Mouse (Mus musculus) limb, embryonic 11.5 days (tissue): ENCODE measurements around the gene Sp2. TPM values are rescaled to one million over a fixed set of nuclear protein-coding genes. Genes with fewer than 3 reads are reported as not detected.
A peak's percentile ranks its signal among the peaks of the same experiment; 100 is the strongest.

Experiments
- ATAC-seq: fragments of 200-750 bp; cut with Nextera tagmentation; 2 replicates; pipeline ENCODE4 v1.8.0; 2017; ENCODE audit warnings: low read depth; ENCODE audit not compliant: insufficient number of reproducible peaks, low FRiP score, low TSS enrichment
- DNase-seq: peaks from one replicate; pipeline ENCODE4 v3.0.0-alpha.2; 2015; ENCODE audit warnings: low spot score
- H3K27ac ChIP-seq: fragments of 300-500 bp; sonication (generic); replicated peaks from 2 replicates; pipeline ENCODE4 v1.5.1; 2014; ENCODE audit warnings: low read depth, mild to moderate bottlenecking, low read length
- H3K27me3 ChIP-seq: fragments of 300-500 bp; sonication (generic); 2 replicates; pipeline ENCODE4 v1.6.1; 2014; ENCODE audit warnings: mild to moderate bottlenecking, low read length, mixed read lengths; ENCODE audit not compliant: control insufficient read depth, insufficient read depth
- H3K36me3 ChIP-seq: fragments of 300-500 bp; sonication (generic); 2 replicates; pipeline ENCODE4 v1.6.1; 2014; ENCODE audit warnings: mild to moderate bottlenecking, low read length, moderate library complexity, mixed read lengths; ENCODE audit not compliant: control insufficient read depth, insufficient read depth
- H3K4me1 ChIP-seq: fragments of 300-500 bp; sonication (generic); 2 replicates; pipeline ENCODE4 v1.6.1; 2014; ENCODE audit warnings: low read length, mixed read lengths; ENCODE audit not compliant: control insufficient read depth, insufficient read depth
- H3K4me2 ChIP-seq: fragments of 300-500 bp; sonication (generic); 2 replicates; pipeline ENCODE4 v1.6.1; 2014; ENCODE audit warnings: low read depth, mild to moderate bottlenecking, moderate library complexity; ENCODE audit not compliant: severe bottlenecking
- H3K4me3 ChIP-seq: fragments of 300-500 bp; sonication (generic); 2 replicates; pipeline ENCODE4 v1.5.1; 2014; ENCODE audit warnings: low read depth, low read length
- H3K9ac ChIP-seq: fragments of 300-500 bp; sonication (generic); 2 replicates; pipeline ENCODE4 v1.6.1; 2014; ENCODE audit warnings: mild to moderate bottlenecking, low read length
- H3K9me3 ChIP-seq: fragments of 300-500 bp; sonication (generic); 2 replicates; pipeline ENCODE4 v1.6.1; 2016; ENCODE audit warnings: low read length; ENCODE audit not compliant: control insufficient read depth
- WGBS: fragments of 180-500 bp; shearing (Covaris S2); extraction: QIAGEN DNeasy Blood & Tissue Kit; methylation state at CpG from one replicate; pipeline ENCODE4 v1.1.7; 2014; 5-methylcytosine and 5-hydroxymethylcytosine counted together
- polyA plus RNA-seq: library from polyadenylated mRNA; unstranded; fragments of >200 nt; fragmentation: Nextera tagmentation; extraction: Ambion mirVana; gene quantifications from 2 replicates; pipeline ENCODE4 v1.2.1, GENCODE M21; 2014

The Sp2 gene
- polyA plus RNA-seq, 1 experiment from 2014 or later: 23.4 TPM

GRCm38 (mm10) chr11:97021121-97021765, 38.5 kb upstream of the Sp2 start:
- Histone ChIP-seq H3K9me3 (no peaks in the 10 kb centered on the region), H3K27ac (no peak overlapping the region), H3K4me2 (peak overlapping the region; percentile 83), H3K36me3 (no peaks in the 10 kb centered on the region), H3K9ac (no peak overlapping the region; the same call in 1 of the 2 replicates), H3K27me3 (peaks cover 71% of the 10 kb centered on the region), H3K4me1 (peaks cover 31% of the 10 kb centered on the region), H3K4me3 (peak overlapping the region; percentile 30)
- 2% methylated on average over 26 of the region's 27 CpGs for WGBS
- ATAC-seq (no peak), DNase-seq (peak; percentile 52)

- Histone ChIP-seq H3K9ac (0 out of 2 replicates have a peak overlapping the region, but pooled peaks have one; percentile 7), H3K4me2 (peak overlapping the region; percentile 63; the same call in 1 of the 2 replicates)
- WGBS: 3% methylated on average over 13 of the region's 13 CpGs
Observed at GRCm38 (mm10) chr11:97019345-97019708, 36.6 kb upstream of the Sp2 start.

GRCm38 (mm10) chr11:97018583-97019344, 36.0 kb upstream of the Sp2 start:
- peak overlapping the region; percentile 63 for H3K4me2 ChIP-seq
- no peaks in the 10 kb centered on the region for H3K36me3 ChIP-seq
- H3K4me1 ChIP-seq: peaks cover 22% of the 10 kb centered on the region
- WGBS: 1% methylated on average over 52 of the region's 68 CpGs
- H3K27ac ChIP-seq: 0 out of 2 replicates have a peak overlapping the region, but pooled peaks have one; percentile 8
- ATAC-seq (no peak), DNase-seq (peak; percentile 50)
- H3K9me3 ChIP-seq: no peaks in the 10 kb centered on the region
- H3K9ac ChIP-seq: peak overlapping the region; percentile 40
- peaks cover 73% of the 10 kb centered on the region for H3K27me3 ChIP-seq
- H3K4me3 ChIP-seq: peak overlapping the region; percentile 39

More at GRCm38 (mm10) chr11:97019345-97019708, 36.6 kb upstream of the Sp2 start:
- peaks cover 22% of the 10 kb centered on the region for H3K4me1 ChIP-seq
- no peaks in the 10 kb centered on the region for H3K9me3 ChIP-seq
- peak overlapping the region; percentile 39 for H3K4me3 ChIP-seq
- no peak for ATAC-seq
- DNase-seq: no peak
- no peak overlapping the region for H3K27ac ChIP-seq
- H3K27me3 ChIP-seq: peaks cover 77% of the 10 kb centered on the region
- no peaks in the 10 kb centered on the region for H3K36me3 ChIP-seq

- Histone ChIP-seq H3K4me3 (peak overlapping the region; percentile 39), H3K4me2 (peak overlapping the region; percentile 63), H3K27me3 (peaks cover 68% of the 10 kb centered on the region), H3K9ac (no peak overlapping the region), H3K27ac (no peak overlapping the region), H3K36me3 (no peaks in the 10 kb centered on the region), H3K9me3 (no peaks in the 10 kb centered on the region), H3K4me1 (peaks cover 22% of the 10 kb centered on the region)
- peak; percentile 67 for DNase-seq
- under 1% methylated on average over 36 of the region's 36 CpGs for WGBS
- ATAC-seq: no peak
Observed at GRCm38 (mm10) chr11:97017696-97018582, 35.2 kb upstream of the Sp2 start.

GRCm38 (mm10) chr11:97013121-97013670, 30.4 kb upstream of the Sp2 start, which contains the start of gene Sp6:
Sp6 (plus strand) TSS chr11:97013394.
- Histone ChIP-seq H3K27me3 (peaks cover 24% of the 10 kb centered on the region), H3K4me3 (no peak within 1 kb of the TSS), H3K36me3 (no peaks in the 10 kb centered on the region), H3K4me2 (no peak within 1 kb of the TSS), H3K9ac (no peak within 1 kb of the TSS), H3K27ac (no peak within 1 kb of the TSS), H3K9me3 (no peaks in the 10 kb centered on the region), H3K4me1 (no peaks in the 10 kb centered on the region)
- WGBS: 32% methylated on average over 8 of the region's 8 CpGs
- no peak for DNase-seq
- no peak for ATAC-seq

- Histone ChIP-seq H3K27ac (no peak overlapping the region), H3K9me3 (no peaks in the 10 kb centered on the region), H3K27me3 (no peaks in the 10 kb centered on the region), H3K4me2 (no peak overlapping the region), H3K9ac (no peak overlapping the region), H3K4me1 (no peaks in the 10 kb centered on the region), H3K4me3 (no peak overlapping the region), H3K36me3 (no peaks in the 10 kb centered on the region)
- no peak for DNase-seq
- WGBS: 44% methylated on average over 8 of the region's 8 CpGs
- ATAC-seq: no peak
Observed at GRCm38 (mm10) chr11:97009198-97009790, 26.5 kb upstream of the Sp2 start.

GRCm38 (mm10) chr11:97007093-97007794, 24.5 kb upstream of the Sp2 start:
- Histone ChIP-seq H3K4me2 (no peak overlapping the region), H3K36me3 (no peaks in the 10 kb centered on the region), H3K9me3 (no peaks in the 10 kb centered on the region), H3K4me1 (no peaks in the 10 kb centered on the region), H3K9ac (no peak overlapping the region), H3K27me3 (no peaks in the 10 kb centered on the region), H3K4me3 (no peak overlapping the region), H3K27ac (no peak overlapping the region)
- ATAC-seq (no peak), DNase-seq (no peak)
- WGBS: 62% methylated on average over 9 of the region's 9 CpGs
